Mouse (Mus musculus) midbrain, postnatal 0 days (tissue): Measurements from ENCODE around the gene Tspo2. TPM values are rescaled to one million over a fixed set of nuclear protein-coding genes. Genes with fewer than 3 reads are reported as not detected.

Experiments
- ATAC-seq: fragments of 200-750 bp; cut with Nextera tagmentation; 2 replicates; pipeline ENCODE4 v1.8.0; 2017; ENCODE audit warnings: moderate number of reproducible peaks, mild to moderate bottlenecking, moderate TSS enrichment, moderate library complexity; ENCODE audit not compliant: low FRiP score
- DNase-seq: peaks from one replicate; pipeline ENCODE4 v3.0.0-alpha.2; 2015; ENCODE audit warnings: low spot score
- H3K27ac ChIP-seq: fragments of 300-500 bp; sonication (generic); 2 replicates; pipeline ENCODE4 v1.5.1; 2014; ENCODE audit warnings: low read depth, mild to moderate bottlenecking, low read length, mixed read lengths
- H3K27me3 ChIP-seq: fragments of 300-500 bp; sonication (generic); 2 replicates; pipeline ENCODE4 v1.6.1; 2014; ENCODE audit warnings: low read length, control low read depth, mixed read lengths; ENCODE audit not compliant: insufficient read depth
- H3K36me3 ChIP-seq: fragments of 300-500 bp; sonication (generic); 2 replicates; pipeline ENCODE4 v1.6.1; 2014; ENCODE audit warnings: low read length, control low read depth, mixed read lengths; ENCODE audit not compliant: insufficient read depth
- H3K4me1 ChIP-seq: fragments of 300-500 bp; sonication (generic); 2 replicates; pipeline ENCODE4 v1.6.1; 2014; ENCODE audit warnings: mild to moderate bottlenecking, control low read depth, antibody characterized with exemption, low read length, mixed read lengths; ENCODE audit not compliant: insufficient read depth
- H3K4me2 ChIP-seq: fragments of 300-500 bp; sonication (generic); 2 replicates; pipeline ENCODE4 v1.6.1; 2014; ENCODE audit warnings: low read depth, mild to moderate bottlenecking, low read length, mixed read lengths; ENCODE audit not compliant: poor library complexity, severe bottlenecking
- H3K4me3 ChIP-seq: fragments of 300-500 bp; sonication (generic); 2 replicates; pipeline ENCODE4 v1.5.1; 2014; ENCODE audit warnings: low read depth, mild to moderate bottlenecking, low read length, moderate library complexity
- H3K9ac ChIP-seq: fragments of 300-500 bp; sonication (generic); replicated peaks from 2 replicates; pipeline ENCODE4 v1.6.1; 2014; ENCODE audit warnings: mild to moderate bottlenecking, low read length, moderate library complexity, mixed read lengths; ENCODE audit not compliant: poor library complexity, severe bottlenecking
- H3K9me3 ChIP-seq: fragments of 300-500 bp; sonication (generic); 2 replicates; pipeline ENCODE4 v1.6.1; 2016; ENCODE audit warnings: low read length, control low read depth
- CTCF ChIP-seq: IDR thresholded peaks from 2 replicates; pipeline ENCODE4 v1.5.1; 2016; ENCODE audit warnings: antibody characterized with exemption, mild to moderate bottlenecking
- WGBS: fragments of 180-500 bp; shearing (Covaris S2); extraction: QIAGEN DNeasy Blood & Tissue Kit; methylation state at CpG from one replicate; pipeline ENCODE4 v1.1.7; 2014; 5-methylcytosine and 5-hydroxymethylcytosine counted together
- polyA plus RNA-seq: library from polyadenylated mRNA; unstranded; fragments of >200 nt; fragmentation: Nextera tagmentation; extraction: Ambion mirVana; gene quantifications from 2 replicates; pipeline ENCODE4 v1.2.1, GENCODE M21; 2015
- total RNA-seq: library from RNA; depleted of rRNA; stranded (reverse); fragments of >200 nt; gene quantifications from 2 replicates; pipeline ENCODE4 v1.2.3, GENCODE M21; 2014

Gene Tspo2
- total and polyA plus RNA-seq, 2 experiments from 2014 or later, result 0.22 to 0.74 TPM

GRCm38 (mm10) chr17:48467395-48468231, 16.3 kb upstream of the Tspo2 start:
- Histone ChIP-seq H3K36me3 (no peaks in the 10 kb centered on the region), H3K4me1 (peaks cover 4% of the 10 kb centered on the region; the same call in 1 of the 2 replicates), H3K27ac (no peak overlapping the region), H3K9me3 (no peaks in the 10 kb centered on the region), H3K4me3 (no peak overlapping the region), H3K9ac (0 out of 2 replicates have a peak overlapping the region, but pooled peaks have one; percentile 24), H3K4me2 (peak overlapping the region; percentile 36), H3K27me3 (no peaks in the 10 kb centered on the region)
- peak; percentile 78 for ATAC-seq
- peak; percentile 98 for TF ChIP-seq CTCF
- 8% methylated on average over 22 of the region's 22 CpGs for WGBS
- peak; percentile 85 for DNase-seq

- Histone ChIP-seq H3K27me3 (no peaks in the 10 kb centered on the region), H3K4me1 (peaks cover 4% of the 10 kb centered on the region; the same call in 1 of the 2 replicates), H3K4me2 (peak overlapping the region; percentile 36), H3K9me3 (no peaks in the 10 kb centered on the region), H3K27ac (no peak overlapping the region), H3K36me3 (no peaks in the 10 kb centered on the region), H3K9ac (0 out of 2 replicates have a peak overlapping the region, but pooled peaks have one; percentile 24), H3K4me3 (no peak overlapping the region)
- ATAC-seq (0 out of 2 replicates have a peak, but pooled peaks have one; percentile 45), DNase-seq (no peak)
- no peak for TF ChIP-seq CTCF
- WGBS, result 50% methylated on average over 22 of the region's 22 CpGs
These were observed 15.6 kb upstream of the Tspo2 start for GRCm38 (mm10) chr17:48466769-48467394.

- Histone ChIP-seq H3K27me3 (no peaks in the 10 kb centered on the region), H3K4me1 (peaks cover 4% of the 10 kb centered on the region; the same call in 1 of the 2 replicates), H3K9ac (no peak overlapping the region), H3K27ac (no peak overlapping the region), H3K9me3 (no peaks in the 10 kb centered on the region), H3K4me2 (no peak overlapping the region), H3K36me3 (no peaks in the 10 kb centered on the region), H3K4me3 (no peak overlapping the region)
- no peak for TF ChIP-seq CTCF
- no peak for ATAC-seq
- WGBS, result 95% methylated on average over 4 of the region's 4 CpGs
- no peak for DNase-seq
These were observed 12.1 kb upstream of the Tspo2 start for GRCm38 (mm10) chr17:48463391-48463790.

GRCm38 (mm10) chr17:48462096-48462495, 10.8 kb upstream of the Tspo2 start:
- no peak for DNase-seq
- no peaks in the 10 kb centered on the region for H3K36me3 ChIP-seq
- no peak overlapping the region for H3K4me2 ChIP-seq
- no peak for ATAC-seq
- no peak for TF ChIP-seq CTCF
- peaks cover 2% of the 10 kb centered on the region; the same call in 1 of the 2 replicates for H3K4me1 ChIP-seq
- H3K27me3 ChIP-seq, result no peaks in the 10 kb centered on the region
- H3K9me3 ChIP-seq, result no peaks in the 10 kb centered on the region
- WGBS, result 98% methylated on average over 13 of the region's 13 CpGs
- H3K9ac ChIP-seq, result no peak overlapping the region
- no peak overlapping the region for H3K27ac ChIP-seq
- no peak overlapping the region for H3K4me3 ChIP-seq

GRCm38 (mm10) chr17:48457971-48458653, 6.8 kb upstream of the Tspo2 start:
- Histone ChIP-seq H3K9me3 (no peaks in the 10 kb centered on the region), H3K36me3 (no peaks in the 10 kb centered on the region), H3K4me1 (no peaks in the 10 kb centered on the region), H3K27me3 (no peaks in the 10 kb centered on the region), H3K9ac (no peak overlapping the region), H3K4me3 (no peak overlapping the region), H3K27ac (no peak overlapping the region), H3K4me2 (no peak overlapping the region)
- TF ChIP-seq CTCF, result no peak
- ATAC-seq (no peak), DNase-seq (no peak)
- WGBS, result 89% methylated on average over 13 of the region's 13 CpGs
